Comparison of ENCODE assay signal across 19 mouse cellular contexts in genomic region chr6:118088750-118089440, GRCm38 (mm10). TPM values are rescaled to one million over a fixed set of nuclear protein-coding genes. Genes with fewer than 3 reads are reported as not detected.
A peak's percentile ranks its signal among the peaks of the same experiment; 100 is the strongest.
DNase-seq lines count a peak whose midpoint lies in the region; ATAC-seq and TF ChIP-seq lines count a peak whose summit lies in the region.
"Had no signal": no experiment of that assay in that cellular context is flagged by ENCODE, and none has a peak within 500 bp of the region (broad histone marks: within the 10 kb centered on the region; RNA-seq: fewer than 3 reads in every experiment).

No protein-coding gene starts in this region.

- no peak overlapping the region for H3K27ac ChIP-seq in liver, embryonic 11.5 days (ENCODE audit: low read depth, low read length)
- H3K27ac ChIP-seq in liver, postnatal 0 days (ENCODE audit: low read depth): no peak overlapping the region
- H3K27ac ChIP-seq: embryonic facial prominence, embryonic 13.5 days; forebrain, embryonic 12.5 days; gastrocnemius, adult 2 months; hindbrain, embryonic 12.5 days had no signal

- H3K4me1 ChIP-seq in liver, embryonic 11.5 days (replicated peaks; ENCODE audit: control insufficient read depth, insufficient read depth, low read length): no peaks in the 10 kb centered on the region
- H3K4me1 ChIP-seq in liver, postnatal 0 days (ENCODE audit: insufficient read depth): no peaks in the 10 kb centered on the region
- H3K4me1 ChIP-seq: embryonic facial prominence, embryonic 13.5 days; forebrain, embryonic 12.5 days; hindbrain, embryonic 12.5 days had no signal

- TF ChIP-seq CTCF in liver, postnatal 0 days (IDR thresholded peaks at IDR 0.05; ENCODE audit: low read depth): no peak

- H3K36me3 ChIP-seq in liver, embryonic 11.5 days (ENCODE audit: control insufficient read depth, insufficient read depth, low read length): no peaks in the 10 kb centered on the region
- no peaks in the 10 kb centered on the region for H3K36me3 ChIP-seq in liver, postnatal 0 days (replicated peaks; ENCODE audit: insufficient read depth, low read length)
- H3K36me3 ChIP-seq: embryonic facial prominence, embryonic 13.5 days; forebrain, embryonic 12.5 days; hindbrain, embryonic 12.5 days had no signal

- WGBS in liver, embryonic 11.5 days: 80% methylated on average over 17 of the region's 17 CpGs
- 83% methylated on average over 17 of the region's 17 CpGs for WGBS in liver, postnatal 0 days (ENCODE audit: insufficient replicate concordance)

- H3K4me3 ChIP-seq in liver, embryonic 11.5 days (ENCODE audit: low read depth, low read length): no peak overlapping the region
- H3K4me3 ChIP-seq in liver, postnatal 0 days (ENCODE audit: low read depth, low read length): no peak overlapping the region
- H3K4me3 ChIP-seq: embryonic facial prominence, embryonic 13.5 days; forebrain, embryonic 12.5 days; gastrocnemius, adult 2 months; hindbrain, embryonic 12.5 days had no signal

- no peaks in the 10 kb centered on the region for H3K27me3 ChIP-seq in liver, embryonic 11.5 days (replicated peaks; ENCODE audit: control insufficient read depth, insufficient read depth, low read length)
- no peaks in the 10 kb centered on the region for H3K27me3 ChIP-seq in liver, postnatal 0 days (ENCODE audit: insufficient read depth, low read length)
- H3K27me3 ChIP-seq: embryonic facial prominence, embryonic 13.5 days; forebrain, embryonic 12.5 days; hindbrain, embryonic 12.5 days had no signal

- no peak overlapping the region for H3K9ac ChIP-seq in liver, embryonic 11.5 days (ENCODE audit: low read depth, low read length)
- no peak overlapping the region for H3K9ac ChIP-seq in liver, postnatal 0 days (replicated peaks)
- H3K9ac ChIP-seq: embryonic facial prominence, embryonic 13.5 days; forebrain, embryonic 12.5 days; hindbrain, embryonic 12.5 days had no signal

- no peak for TF ChIP-seq EP300 in liver, postnatal 0 days (IDR thresholded peaks at IDR 0.05; ENCODE audit: low read depth)

- H3K4me2 ChIP-seq in liver, embryonic 11.5 days: no peak overlapping the region
- H3K4me2 ChIP-seq in liver, postnatal 0 days (ENCODE audit: low read depth, low read length): no peak overlapping the region
- H3K4me2 ChIP-seq: embryonic facial prominence, embryonic 13.5 days; forebrain, embryonic 12.5 days; hindbrain, embryonic 12.5 days had no signal

- peak; percentile 2 for DNase-seq in layer of hippocampus, adult 11-12 months (ENCODE audit: low spot score)
- DNase-seq in layer of hippocampus, adult 8-10 months (ENCODE audit: low spot score in 2 of 2): no peak
- peak; percentile 24 for DNase-seq in liver, embryonic 11.5 days (ENCODE audit: low spot score)
- DNase-seq in liver, postnatal 0 days: no peak
- peak; percentile 15 to 55 for DNase-seq in urinary bladder, postnatal 4 days (ENCODE audit: low spot score in 2 of 2)
- DNase-seq in urinary bladder, adult 2 months (ENCODE audit: low spot score): no peak
- no peak for DNase-seq in natural killer cell, adult 2 months (ENCODE audit: low spot score in 2 of 2)
- DNase-seq: adrenal gland, adult 2 months; adrenal gland, postnatal 25 days; cerebellum, adult 9-11 months; cerebellum, postnatal 36 days; gastrocnemius, adult 2 months; gastrocnemius, postnatal 25 days; heart, postnatal 10 days; heart, postnatal 4 days had no signal

- H3K9me3 ChIP-seq in liver, embryonic 11.5 days (ENCODE audit: control insufficient read depth, low read length): no peaks in the 10 kb centered on the region
- H3K9me3 ChIP-seq in liver, postnatal 0 days (ENCODE audit: low read length): no peaks in the 10 kb centered on the region
- H3K9me3 ChIP-seq: embryonic facial prominence, embryonic 13.5 days; forebrain, embryonic 12.5 days; hindbrain, embryonic 12.5 days had no signal

- ATAC-seq in liver, embryonic 11.5 days (replicated peaks; ENCODE audit: low FRiP score): no peak
- no peak for ATAC-seq in liver, postnatal 0 days
- ATAC-seq: forebrain, embryonic 16.5 days had no signal

RNA-seq across cellular contexts. Expression of gene Csgalnact2, which starts 50.0 kb away (rescaled TPM):
- 10 to 100 TPM; 10.4 to 13.6 (median 12.2) TPM for total RNA-seq in layer of hippocampus, adult 8-10 months (2022)
- 14.3 and 16.3 TPM in 2 replicates for polyA plus RNA-seq in liver, embryonic 11.5 days (2014; fragmentation: Nextera tagmentation; extraction: Ambion mirVana)
- polyA plus RNA-seq in liver, postnatal 0 days (2015; fragmentation: Nextera tagmentation; extraction: Ambion mirVana): 6.1 and 6.3 TPM in 2 replicates
- 19.8 and 20.2 TPM in 2 replicates for polyA plus RNA-seq in urinary bladder, adult 2 months (2012; rRNA removed)

Comparison
In these comparisons a context has a peak if more than half of its experiments do, and no peak if none do; other contexts are left out.
1. DNase-seq: peak in layer of hippocampus, adult 11-12 months (single experiment), liver, embryonic 11.5 days (single experiment) and urinary bladder, postnatal 4 days (2 of 2); none in layer of hippocampus, adult 8-10 months (0 of 2), liver, postnatal 0 days (single experiment), urinary bladder, adult 2 months (single experiment) and natural killer cell, adult 2 months (0 of 2).